17 mouse cellular contexts compared by ENCODE assay signal in the genomic region with DNA sequence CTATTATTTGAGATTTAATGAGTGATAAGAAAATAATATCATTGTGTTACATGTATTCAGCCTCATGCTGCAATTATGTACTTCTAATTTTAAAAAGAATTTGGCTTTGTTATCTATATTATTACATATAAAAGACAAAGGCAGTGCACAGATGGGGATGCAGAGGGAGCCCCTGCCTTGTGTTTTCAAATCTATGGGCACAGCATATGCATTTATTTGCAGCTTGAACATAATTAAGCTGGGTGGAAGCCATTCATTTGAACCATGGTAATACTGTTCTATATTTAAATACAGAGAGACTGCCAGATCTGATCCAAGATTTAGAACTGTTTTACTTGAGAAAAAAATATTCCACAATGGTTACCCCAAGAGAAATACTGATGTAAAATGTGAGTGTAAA.
"Had no signal": no experiment of that assay in that cellular context is flagged by ENCODE, and none has a peak within 500 bp of the region (broad histone marks: within the 10 kb centered on the region; RNA-seq: fewer than 3 reads in every experiment).

No protein-coding gene starts in this region.

- ATAC-seq: liver, postnatal 0 days; midbrain, embryonic 16.5 days had no signal

- H3K9ac ChIP-seq: limb, embryonic 12.5 days; liver, embryonic 13.5 days; liver, postnatal 0 days; lung, embryonic 15.5 days; midbrain, embryonic 12.5 days had no signal

- H3K9me3 ChIP-seq: limb, embryonic 12.5 days; liver, embryonic 13.5 days; lung, embryonic 15.5 days; megakaryocyte, embryonic 14.5 days; midbrain, embryonic 12.5 days had no signal

- H3K36me3 ChIP-seq: limb, embryonic 12.5 days; liver, embryonic 13.5 days; lung, embryonic 15.5 days; midbrain, embryonic 12.5 days had no signal

- H3K27me3 ChIP-seq: limb, embryonic 12.5 days; liver, embryonic 13.5 days; lung, embryonic 15.5 days; megakaryocyte, embryonic 14.5 days; midbrain, embryonic 12.5 days had no signal

- H3K27ac ChIP-seq: limb, embryonic 12.5 days; liver, embryonic 13.5 days; lung, embryonic 15.5 days; macrophage; midbrain, embryonic 12.5 days; stomach, postnatal 0 days had no signal

- H3K4me3 ChIP-seq: limb, embryonic 12.5 days; liver, embryonic 13.5 days; lung, embryonic 15.5 days; megakaryocyte, embryonic 14.5 days; midbrain, embryonic 12.5 days had no signal

- DNase-seq: kidney, adult 8-10 months; kidney, postnatal 25 days; liver; liver, embryonic 13.5 days; liver, postnatal 0 days; lung, postnatal 14 days; right cerebral cortex, adult 18-20 months; right cerebral cortex, postnatal 25 days; thymus, adult 18-20 months; thymus, postnatal 14 days had no signal

- H3K4me1 ChIP-seq: limb, embryonic 12.5 days; liver, embryonic 13.5 days; lung, embryonic 15.5 days; megakaryocyte, embryonic 14.5 days; midbrain, embryonic 12.5 days had no signal

- H3K4me2 ChIP-seq: limb, embryonic 12.5 days; liver, embryonic 13.5 days; lung, embryonic 15.5 days; midbrain, embryonic 12.5 days had no signal
